Mouse (Mus musculus) granulocyte monocyte progenitor cell, adult 5-6 weeks (primary cell): ENCODE measurements around the gene Gm10058. TPM values are rescaled to one million over a fixed set of nuclear protein-coding genes. Genes with fewer than 3 reads are reported as not detected.
"Not testable (repeated sequence)": the region's sequence is repeated elsewhere in the genome, so short reads cannot be mapped to it uniquely, and the experiment has no call there.

Experiments used
- ATAC-seq: replicated peaks from 2 replicates; pipeline ENCODE4 v1.8.0; 2016; ENCODE audit warnings: mild to moderate bottlenecking, moderate TSS enrichment, inconsistent platforms; ENCODE audit not compliant: poor library complexity, severe bottlenecking
- total RNA-seq, 2 experiments: library from RNA; stranded (forward) in 1 of 2; stranded (reverse) in 1 of 2; fragments of 200-712, 200-1000 nt in 1 of 2; fragments of >200 nt in 1 of 2; fragmentation: Nextera tagmentation in 1 of 2; gene quantifications; 2 replicates each; pipeline ENCODE4 v1.2.3; 2014 to 2017

Gene Gm10058
- total RNA-seq (2014; fragmentation: Nextera tagmentation) (not detected in 2 replicates), total RNA-seq (2017) (not detected in 2 replicates)

GRCm38 (mm10) chrX:27946785-27947184 is at the start of gene Gm10058:
Gm10058 (minus strand) TSS chrX:27946885.
- not testable (repeated sequence) for ATAC-seq
